Mouse (Mus musculus): ENCODE results near the gene Cdk20. TPM values are rescaled to one million over a fixed set of nuclear protein-coding genes. Genes with fewer than 3 reads are reported as not detected.

The Cdk20 gene
- total RNA-seq, 4 experiments from 2014 or later: 2.6 to 3.9 (median 2.8) TPM

Other genes with a start within 250 kb of the Cdk20 start
- gene Cdc14b, start 157.0 kb upstream of the Cdk20 start, total RNA-seq (2022): 10 to 100 TPM in 2 of 4 experiments, 1 to 10 TPM in 2; 7.7 to 11.5 (median 9.7) TPM
- 10 to 100 TPM; 56.9 to 69.9 (median 65.3) TPM for gene Aaed1, start 119.6 kb upstream of the Cdk20 start, total RNA-seq (2022)
- 100 to 1,000 TPM; 187 to 292 (median 203) TPM for gene Ctsl, start 61.4 kb upstream of the Cdk20 start, total RNA-seq (2022)
- gene Fam240b, start 65.5 kb downstream of the Cdk20 start, total RNA-seq (2022): not detected